Mouse (Mus musculus) spleen, postnatal 10 days (tissue): ENCODE data around the gene Tpst2.
A peak's percentile ranks its signal among the peaks of the same experiment; 100 is the strongest.

ENCODE experiments used
- DNase-seq, 2 experiments: peaks; one replicate each; pipeline ENCODE4 v3.0.0; 2021 to 2022; ENCODE audit warnings: low spot score in 2 of 2

Tpst2 gene

DNA sequence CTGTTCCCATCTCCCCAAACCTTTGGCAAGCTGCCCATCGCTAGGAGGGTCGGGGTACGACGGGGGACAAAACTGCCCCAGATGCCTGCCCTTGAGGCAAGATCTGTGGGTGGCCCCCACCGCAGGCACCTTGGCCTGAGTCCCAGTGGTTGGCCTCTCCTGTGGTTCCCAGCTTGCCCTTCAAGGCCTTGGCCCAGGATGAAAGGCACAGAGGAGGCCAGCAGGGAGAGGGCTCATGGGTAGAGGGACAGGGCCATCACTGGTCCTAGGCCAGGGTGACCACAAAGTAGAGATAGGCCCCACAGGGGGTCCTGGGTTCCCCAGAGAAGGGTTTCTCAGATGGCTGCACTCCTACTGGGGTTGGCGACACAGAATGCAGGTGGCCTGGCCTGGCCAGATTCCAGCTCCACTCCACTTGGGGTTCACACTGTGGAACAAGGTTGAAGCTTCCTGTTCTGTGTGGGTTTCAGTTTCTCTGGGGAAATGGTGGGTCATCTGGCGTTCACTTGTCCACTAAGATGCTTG is 22.1 kb upstream of the Tpst2 start:
- DNase-seq: no peak

DNA sequence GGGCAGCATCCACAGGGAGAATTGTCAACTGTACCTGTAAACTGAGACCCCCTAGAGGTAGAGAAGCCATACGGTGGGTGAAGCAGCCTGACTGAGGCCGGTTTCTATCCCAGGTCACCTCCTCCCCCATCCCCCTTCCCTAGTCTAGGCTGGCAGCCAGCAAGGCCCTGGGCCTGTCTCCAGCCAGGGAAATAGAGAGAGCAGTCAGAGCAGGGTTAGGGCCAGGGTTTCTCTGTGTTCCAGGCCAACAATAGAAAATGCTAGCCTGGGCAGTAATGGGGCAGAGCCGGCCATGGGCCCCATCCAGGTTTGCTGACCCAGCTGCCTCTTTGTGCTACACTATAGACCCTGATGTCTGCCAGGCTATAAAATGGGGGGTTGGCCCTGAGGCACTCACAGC is 21.1 kb upstream of the Tpst2 start, which contains the start of gene Crybb1:
TSS of gene Crybb1 (plus strand) at position 390 of the 400 bp plus-strand sequence.
- DNase-seq: no peak

DNA sequence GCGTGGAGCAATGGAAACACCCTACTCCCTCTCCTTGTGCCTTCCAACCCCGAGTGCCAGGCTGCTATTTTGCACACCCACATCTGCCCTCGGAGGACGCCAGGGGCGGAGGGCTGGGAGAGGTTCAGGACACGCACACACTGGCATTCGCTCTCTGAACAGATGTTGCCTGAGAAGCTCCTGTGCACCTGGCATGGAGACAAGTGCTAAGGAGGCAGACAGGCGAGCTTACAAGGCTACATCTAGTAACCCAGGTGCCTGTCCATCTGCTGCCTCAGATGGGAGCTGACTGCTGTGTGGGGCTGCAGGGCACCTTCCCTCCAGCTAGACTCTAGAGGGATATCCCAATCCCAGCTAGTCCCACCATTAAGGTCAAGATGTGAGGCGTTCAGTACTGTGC is 20.0 kb upstream of the Tpst2 start:
- DNase-seq: no peak

DNA sequence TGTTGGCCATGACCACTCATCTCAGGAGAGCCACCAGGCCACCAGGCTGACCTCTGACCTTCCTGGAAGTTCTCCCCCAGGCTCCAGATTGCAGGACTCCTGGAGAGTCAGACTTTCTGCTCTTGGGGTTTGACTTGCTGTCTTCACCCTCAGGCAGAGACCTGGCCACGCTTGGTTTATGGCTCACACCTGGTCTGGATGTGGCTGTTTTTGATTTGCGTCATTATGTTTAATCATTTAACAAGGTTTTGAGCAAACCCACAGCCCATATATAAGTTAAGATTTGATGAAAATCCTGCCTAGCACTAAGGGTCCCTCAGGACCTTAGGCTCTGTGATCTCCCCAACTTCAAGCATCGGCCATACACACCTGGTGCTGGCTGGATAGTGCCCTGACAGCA is 18.6 kb upstream of the Tpst2 start:
- DNase-seq: no peak

DNA sequence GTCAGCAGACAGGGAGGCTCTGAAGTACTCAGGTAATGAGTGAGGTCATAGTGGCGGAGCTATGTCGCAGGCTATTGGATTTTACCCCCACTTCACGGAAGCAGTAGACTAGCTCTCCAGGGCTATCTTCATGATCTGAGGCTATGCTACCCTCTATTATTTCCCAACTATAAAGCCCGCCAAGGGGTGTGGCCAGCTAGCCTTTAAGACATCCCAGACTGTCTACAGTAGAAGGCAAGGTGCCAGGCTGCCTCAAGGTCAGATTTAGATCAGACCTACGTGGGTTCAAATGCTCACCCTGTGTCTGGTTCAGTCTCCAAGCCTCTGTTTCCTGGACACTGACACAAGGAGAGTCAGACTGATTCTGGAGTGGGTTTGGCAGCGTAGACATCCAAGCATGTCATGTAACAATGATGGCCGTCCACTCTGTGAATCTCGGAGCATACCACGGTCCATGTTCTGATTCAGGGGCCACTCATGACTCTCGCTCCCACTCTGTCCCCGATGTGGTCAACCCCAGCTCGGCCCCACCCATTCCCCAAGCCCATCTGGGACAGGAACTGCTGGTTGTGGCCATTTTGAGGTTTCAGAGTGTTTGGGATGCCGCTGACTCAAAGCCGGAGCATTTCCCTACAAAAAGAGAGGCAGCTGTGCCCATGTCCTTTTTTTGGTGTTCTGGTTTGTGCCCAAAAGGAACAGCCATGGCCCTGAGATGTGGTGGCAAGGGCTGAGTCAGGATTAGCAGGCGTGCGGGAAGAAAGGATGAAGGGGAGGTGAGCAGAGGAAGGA is 16.4 kb upstream of the Tpst2 start:
- no peak for DNase-seq

DNA sequence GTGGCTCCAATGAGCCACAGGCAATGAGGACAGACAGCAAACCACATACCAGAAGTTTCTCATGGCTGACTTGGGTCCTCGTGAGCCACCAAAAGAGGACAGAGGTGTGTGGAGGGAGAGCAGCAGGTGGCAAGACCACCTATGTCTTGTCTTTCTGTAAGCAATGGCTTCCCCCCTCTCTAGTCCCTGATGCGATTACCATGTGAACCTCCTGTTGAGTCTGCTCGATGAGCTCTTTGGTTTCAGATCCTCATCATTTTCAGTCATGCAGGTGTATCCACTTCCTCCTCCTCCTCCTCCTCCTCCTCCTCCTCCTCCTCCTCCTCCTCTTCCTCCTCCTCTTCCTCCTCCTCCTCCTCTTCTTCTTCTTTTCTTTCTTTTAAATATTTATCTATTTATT is 15.7 kb upstream of the Tpst2 start:
- no peak for DNase-seq

DNA sequence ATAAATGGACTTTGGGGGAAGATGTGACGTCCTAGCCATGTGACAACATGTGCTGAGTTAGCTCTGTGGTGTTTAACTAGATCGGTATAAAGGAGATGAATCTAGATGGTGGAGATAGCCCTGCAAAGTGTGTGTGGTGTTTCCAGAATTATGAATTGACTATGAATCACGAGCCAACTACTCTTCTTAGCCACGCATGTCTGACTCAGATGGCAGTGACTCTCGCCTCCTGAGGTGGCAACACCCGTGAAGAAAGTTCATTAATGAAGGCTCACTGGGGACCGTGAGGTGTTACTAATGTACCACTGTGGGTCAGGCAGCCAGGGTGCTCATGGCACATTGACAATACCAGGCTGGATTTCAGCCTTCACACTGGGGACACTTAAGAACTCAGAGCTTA is 12.4 kb upstream of the Tpst2 start:
- DNase-seq: no peak

DNA sequence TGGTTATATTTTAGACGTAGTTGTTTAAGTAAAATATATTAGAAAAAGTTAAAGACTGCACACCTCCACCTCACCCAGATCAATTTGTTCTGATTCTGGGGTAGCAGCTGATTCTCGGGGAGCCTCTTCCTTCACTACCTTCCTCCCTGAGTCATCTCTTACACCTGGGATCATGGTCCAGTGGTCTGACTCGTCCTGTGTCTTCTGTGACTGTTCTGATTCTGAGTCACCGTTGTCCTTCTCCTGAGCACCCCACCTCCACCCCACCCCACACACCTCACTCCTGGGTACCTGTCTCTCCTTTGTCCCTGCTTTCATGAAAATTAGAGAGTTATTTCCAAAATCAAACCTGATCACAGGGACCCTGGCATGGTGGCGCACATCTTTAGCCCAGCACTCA is 11.4 kb upstream of the Tpst2 start:
- no peak for DNase-seq

DNA sequence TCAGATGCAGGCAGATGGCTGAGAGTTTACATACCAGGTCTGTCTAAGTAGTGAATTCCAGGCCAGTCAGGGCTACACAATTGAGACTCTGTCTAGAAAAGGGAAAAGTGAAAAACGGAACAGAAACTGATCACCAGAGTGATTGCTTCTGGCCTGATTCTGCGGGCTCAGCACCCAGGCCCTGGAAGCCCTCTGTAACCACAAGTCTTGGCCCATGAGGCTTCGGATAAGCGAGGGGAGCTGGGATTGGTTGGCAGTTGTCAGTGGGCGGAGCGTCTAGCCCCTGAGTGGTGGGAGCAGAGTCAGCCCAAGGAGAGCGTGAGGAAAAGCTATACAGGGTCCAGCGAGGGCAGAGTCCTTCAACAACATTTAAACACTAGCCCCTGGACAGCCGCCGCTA is 11.0 kb upstream of the Tpst2 start:
- DNase-seq: no peak

DNA sequence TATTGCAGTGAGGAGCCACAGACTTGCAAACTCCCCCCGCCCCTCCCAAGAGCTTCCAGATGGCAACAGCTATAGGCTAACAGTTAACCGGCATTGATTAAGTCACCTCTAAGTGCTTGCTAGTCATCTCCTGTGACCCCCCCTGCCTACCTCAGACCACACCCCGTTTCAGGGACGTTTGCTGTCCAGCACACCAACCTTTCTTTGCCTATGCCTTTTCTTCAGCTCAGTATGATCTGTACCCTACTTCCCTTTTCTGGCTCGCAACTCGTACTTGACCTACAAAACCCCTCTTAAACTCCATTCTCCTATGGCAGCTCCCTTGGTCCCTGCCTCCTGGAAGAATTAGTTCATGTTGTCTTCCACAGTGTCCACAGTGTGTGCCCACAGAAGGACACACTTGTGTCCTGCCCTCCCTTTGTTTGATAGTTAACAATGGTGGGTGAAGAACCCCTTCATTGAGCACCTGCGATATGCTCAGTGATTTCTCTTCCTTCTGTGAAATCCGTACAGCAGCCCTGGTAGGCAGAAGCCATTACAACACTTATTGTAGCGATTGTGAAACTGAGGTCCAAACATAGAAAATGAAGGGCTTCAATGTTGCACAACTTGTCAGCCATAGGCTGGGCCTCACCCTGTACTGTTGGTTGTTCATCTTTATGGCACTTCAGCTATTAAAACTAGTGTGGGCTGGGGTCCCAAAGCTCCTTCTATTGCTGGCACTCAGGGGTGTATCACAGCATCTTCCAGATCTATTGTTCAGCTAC is 10.3 kb upstream of the Tpst2 start:
- no peak for DNase-seq

DNA sequence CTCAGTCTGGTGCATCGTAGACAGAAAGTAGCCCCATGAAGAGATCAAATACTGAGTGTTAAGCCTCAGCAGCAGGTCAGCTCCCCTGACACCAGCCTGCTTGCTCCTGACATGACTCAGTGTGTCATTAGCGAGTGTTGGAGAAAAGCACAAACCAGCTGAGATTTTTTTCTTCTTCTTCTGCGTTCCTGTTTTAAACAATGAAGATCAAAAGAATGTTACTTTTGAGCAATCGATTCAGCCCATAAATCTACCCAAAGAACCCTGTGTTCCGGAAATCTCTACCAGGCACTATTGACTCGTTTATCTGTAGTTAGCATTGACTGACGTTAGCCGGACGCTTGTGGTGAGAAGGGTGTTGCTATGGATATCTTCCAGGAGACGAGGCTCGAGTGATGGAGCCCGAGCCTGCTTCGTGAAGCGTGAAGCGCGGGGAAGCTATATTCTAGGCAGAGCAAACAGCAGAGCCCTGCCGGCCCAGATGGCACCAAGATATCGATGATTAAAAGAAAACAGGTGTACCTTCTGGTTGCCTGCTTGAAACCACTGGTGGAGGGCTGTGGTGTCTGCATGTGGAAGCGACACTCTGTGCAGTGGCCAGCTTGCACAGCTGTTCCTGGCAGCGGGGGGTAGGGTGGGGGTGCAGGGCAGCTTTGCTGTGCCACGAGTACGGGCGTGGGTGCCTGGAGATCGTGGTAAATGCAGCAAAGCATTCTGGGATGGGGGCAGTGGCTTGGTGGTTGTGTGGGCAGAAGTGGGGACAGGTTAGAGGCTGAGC is 5.5 kb upstream of the Tpst2 start:
- peak in 1 of 2 experiments; percentile 53 for DNase-seq

DNA sequence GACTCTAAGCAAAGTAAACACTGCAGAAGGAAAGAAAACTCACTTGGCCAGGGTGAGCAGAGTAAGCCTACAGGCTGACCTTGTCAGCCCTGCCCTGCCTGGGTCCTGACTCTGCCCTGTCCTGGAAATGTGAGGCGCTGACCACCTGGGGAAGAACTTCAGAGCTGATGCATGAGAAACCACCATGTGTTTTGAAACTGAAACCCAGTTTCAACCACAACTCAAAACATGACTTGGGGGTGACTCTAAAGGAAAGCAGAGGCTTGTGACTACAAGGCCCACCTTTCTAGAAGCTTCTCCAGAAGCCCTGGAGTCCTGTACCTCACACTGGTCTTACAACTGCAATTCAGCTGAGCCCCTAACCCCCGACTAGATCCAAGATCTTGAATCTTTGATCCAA is 3.6 kb upstream of the Tpst2 start:
- DNase-seq: no peak

DNA sequence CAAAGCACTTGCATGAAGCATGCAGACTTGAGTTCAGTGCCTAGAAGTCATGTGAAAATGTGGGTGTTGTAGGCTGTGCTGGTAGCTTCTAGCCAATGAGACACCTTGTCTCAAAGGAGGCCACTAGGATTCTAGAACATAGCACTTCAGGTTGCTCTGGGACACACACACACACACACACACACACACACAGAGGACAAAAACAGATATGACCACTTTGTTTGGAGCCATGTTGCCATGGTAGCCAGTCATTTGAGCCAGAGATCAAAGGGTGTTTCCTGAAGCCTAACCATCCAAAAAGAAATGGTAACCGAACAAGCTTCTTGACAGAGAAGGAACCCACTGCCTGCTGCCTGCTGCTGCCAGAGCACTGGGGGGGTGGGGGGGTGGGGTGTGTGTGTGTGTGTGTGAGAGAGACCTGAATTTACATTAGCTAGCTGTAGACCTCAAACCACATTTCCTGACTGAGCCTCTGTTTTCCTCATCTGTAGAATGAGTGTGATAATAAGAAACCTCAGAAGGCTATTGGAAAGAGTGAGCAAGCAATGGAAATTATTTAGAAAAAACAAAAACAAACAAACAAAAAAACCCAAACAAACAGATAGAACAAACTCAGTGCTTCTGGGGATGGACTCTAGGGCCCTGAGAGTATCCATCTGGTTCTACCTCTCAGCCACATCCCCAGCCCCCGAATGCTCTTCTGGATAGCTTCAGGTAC is 2.6 kb upstream of the Tpst2 start:
- no peak for DNase-seq

DNA sequence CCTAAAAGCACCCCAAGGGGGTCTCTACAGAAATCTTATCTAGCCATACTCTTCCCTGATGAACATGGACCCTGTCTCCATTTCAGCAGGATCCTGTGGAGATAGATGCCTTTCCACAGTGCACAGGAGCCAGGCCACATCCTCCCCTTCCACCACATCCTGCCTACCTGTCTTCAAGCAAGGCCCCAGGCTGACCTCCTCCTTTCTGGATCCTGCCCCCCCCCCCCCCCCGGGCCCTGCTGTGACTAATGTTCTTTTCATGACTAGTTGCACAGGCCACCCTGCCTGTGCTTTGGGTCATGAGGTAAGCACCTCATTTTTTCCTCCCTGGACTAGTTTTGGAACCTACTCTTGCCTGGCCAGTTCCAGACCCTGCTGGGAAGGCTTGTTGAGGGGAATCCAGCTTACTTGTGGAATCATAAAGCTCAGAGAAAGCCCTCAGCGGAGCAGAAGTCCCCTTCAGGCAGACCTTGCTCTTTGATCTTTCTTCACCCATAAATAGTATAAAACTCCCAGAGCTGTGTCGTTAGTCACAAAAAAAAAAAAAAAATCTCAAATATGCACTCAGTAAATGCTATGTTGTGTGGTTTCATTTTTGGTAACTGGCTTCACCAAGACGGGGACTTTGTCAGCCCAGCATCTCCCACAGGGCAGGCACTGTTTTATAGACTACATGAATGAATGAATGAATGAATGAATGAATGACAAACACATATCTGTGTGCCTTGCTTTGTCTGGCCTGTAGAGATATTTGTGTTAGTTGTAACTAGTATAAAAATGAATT is 1.3 kb upstream of the Tpst2 start:
- DNase-seq: no peak

DNA sequence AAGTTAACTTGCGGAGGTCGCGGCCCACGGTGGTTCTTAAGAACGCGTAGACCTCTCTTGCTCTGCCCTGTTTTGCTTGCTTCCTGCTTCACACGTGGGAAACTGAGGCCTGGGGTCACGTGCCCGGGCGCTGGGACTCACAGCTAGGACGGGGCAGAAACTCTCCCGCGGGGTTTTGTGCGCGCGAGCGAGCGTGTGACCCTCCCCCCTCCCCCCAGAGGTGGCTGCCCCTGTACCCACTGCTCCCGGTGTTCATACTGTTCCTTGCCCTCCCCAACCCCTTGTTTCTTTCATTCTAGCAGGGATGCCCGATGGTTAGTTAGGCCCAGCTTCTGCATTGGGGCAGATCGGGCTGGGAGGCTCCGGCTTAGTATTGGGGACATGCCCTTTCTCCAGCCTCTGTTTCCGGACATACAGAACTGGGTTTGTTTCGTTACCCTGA is 437 bp downstream of the Tpst2 start:
- no peak for DNase-seq

DNA sequence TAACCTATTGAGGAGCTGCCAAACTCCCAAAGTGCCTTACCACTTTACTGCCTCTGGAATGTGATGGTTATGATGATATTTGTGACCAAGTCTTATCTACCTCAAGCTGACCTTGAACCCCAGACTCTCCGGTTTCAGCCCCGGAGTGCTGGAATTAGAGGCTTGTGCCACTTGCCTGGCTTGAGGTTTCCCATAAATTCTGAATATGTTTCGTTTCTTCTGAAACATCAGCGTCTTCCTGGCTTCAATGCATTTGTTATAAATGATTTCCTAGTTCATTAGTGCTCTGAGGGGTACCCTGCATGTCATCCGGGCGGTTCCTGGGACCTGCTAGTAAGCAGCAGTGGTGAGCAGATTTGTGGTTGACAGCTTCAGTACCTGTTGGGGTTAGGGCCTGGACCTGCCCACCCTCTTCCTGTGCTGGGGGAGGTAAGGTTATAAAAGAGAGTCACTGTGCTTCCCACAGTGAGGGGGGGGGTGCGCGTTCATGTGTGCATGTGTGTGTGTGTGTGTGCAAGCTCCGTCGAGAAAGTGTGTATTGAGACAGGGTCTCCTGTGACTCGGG is 1.5 kb downstream of the Tpst2 start:
- DNase-seq: no peak

DNA sequence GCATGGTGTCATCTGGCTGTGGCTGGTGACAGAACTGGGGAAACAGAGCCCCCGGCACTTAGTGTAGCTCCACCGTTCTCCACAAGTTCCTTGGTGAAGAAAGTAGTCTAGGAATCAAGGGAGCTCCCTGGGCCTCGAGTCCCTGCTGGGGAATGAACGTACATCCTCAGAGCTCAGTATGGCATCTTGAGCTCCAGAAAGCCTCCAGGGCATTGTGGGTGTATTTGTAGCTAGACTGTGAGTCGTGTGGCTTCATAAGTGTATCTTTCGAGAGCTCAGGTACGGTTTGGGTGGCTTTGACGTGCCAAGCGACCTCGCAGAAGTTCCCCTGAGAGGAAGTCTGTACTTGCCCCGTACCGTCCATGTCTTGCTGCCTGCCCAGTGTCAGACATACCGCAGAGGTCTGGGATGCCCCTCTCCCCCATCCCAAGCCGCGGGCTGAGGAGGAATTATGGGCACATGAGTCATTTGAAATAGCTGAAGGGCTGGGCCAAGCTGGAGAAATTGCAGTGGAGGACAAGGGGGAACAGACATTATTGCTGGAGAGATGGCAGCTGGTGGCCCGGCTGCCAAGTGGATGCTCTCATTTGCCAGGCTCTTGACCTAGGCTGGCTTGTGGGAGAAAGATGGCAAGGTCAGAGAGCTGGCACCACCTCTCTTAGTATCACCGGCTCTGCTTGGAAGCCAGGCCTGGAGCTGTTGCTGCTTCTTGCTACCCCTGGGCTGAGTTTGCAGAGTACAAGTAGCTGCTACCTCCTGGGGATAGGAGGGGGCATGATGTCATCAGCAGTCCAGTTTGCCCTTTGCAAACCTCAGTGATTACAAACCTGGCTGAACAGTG is 2.9 kb downstream of the Tpst2 start:
- no peak for DNase-seq

DNA sequence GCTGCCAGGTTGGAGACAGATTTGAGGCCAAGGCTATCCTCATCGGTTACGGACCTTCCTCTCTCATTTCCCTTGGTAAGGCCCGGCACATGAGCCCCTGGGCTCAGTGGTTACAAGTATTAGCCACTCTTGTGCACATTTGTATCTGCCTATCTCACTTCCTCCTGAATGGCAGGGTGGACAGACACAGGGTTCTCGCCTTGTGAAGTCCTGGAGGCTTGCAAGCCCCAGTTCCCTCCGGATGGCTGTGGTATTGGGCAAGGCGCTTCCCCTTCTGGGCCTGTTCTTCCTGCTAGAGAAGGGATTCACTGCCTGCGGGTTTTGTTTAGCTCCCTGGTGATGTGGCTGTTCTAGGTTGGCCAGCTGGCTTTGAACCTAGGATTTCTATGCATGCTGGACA is 3.7 kb downstream of the Tpst2 start:
- no peak for DNase-seq

DNA sequence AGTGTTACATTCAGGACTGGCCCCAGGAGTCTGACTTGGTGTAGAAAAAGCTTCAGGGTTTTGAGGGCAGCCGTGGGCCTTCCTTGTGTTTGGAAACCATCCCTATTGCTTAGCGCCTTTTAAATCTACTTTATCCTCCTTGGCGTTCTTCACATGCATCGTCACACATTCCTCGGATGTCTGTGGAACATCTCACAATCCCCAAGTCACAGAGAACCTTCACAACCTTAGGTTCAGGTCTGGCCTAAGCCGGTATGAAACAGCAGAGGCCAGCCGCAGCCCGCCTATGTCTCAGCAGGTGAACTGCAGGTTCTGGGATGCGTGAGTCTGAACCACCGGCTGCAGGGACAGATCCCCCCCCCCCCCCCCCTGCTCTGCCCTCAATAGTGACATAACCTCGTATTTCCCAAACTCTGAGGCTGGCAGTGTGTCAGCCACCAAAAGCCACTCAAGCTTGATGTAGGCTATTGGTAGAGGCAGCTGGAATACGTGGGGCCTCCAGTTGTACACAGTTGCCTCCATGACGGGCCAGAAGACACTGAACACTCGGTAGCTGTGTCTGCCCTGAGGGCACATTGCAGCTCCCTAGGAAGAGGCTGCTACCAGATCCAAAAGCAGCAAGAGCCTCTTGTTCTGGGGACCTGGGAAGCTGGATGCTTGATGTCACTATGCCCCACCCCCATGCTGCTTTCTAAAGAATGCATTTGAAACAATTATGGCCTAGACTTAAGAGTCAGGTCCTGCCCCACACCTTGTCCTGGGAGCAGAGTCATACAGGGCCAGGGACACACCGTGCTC is 4.6 kb downstream of the Tpst2 start:
- DNase-seq: no peak
